Comparison of ENCODE assay signal across 1 mouse cellular context in genomic region chr11:67326536-67326935, GRCm38 (mm10).
TF ChIP-seq lines count a peak whose summit lies in the region.

No protein-coding gene starts in this region.

TF ChIP-seq in CH12.LX, 34 proteins besides CTCF, POLR2A, EP300 and RAD21 (continued from another document):
- TF ChIP-seq USF2 (conservative IDR thresholded peaks at IDR 0.05; ENCODE audit: low read depth, low read length) (no peak), MXI1 (IDR thresholded peaks at IDR 0.05; ENCODE audit: low read depth, low read length) (peak; percentile 64; the same call in 1 of the 2 replicates), TBP (conservative IDR thresholded peaks at IDR 0.05; ENCODE audit: low read depth, low read length) (no peak), MAFK (IDR thresholded peaks at IDR 0.05; ENCODE audit: insufficient replicate concordance, low read length) (peak; percentile 65; the same call in 1 of the 2 replicates), SMC3 (IDR thresholded peaks at IDR 0.05; ENCODE audit: low read depth, low read length) (no peak), TCF12 (IDR thresholded peaks at IDR 0.05; ENCODE audit: low read depth, low read length) (peak; percentile 24; the same call in 1 of the 2 replicates), E2F4 (IDR thresholded peaks at IDR 0.05; ENCODE audit: insufficient replicate concordance, low read depth, low read length) (no peak), JUN (IDR thresholded peaks at IDR 0.05; ENCODE audit: insufficient read depth, low read depth, low read length) (peak; percentile 32; the same call in 1 of the 2 replicates), BHLHE40 (IDR thresholded peaks at IDR 0.05; ENCODE audit: low read depth, low read length) (peak; percentile 62), JUND (conservative IDR thresholded peaks at IDR 0.05; ENCODE audit: low read depth, low read length) (no peak)
TF ChIP-seq in CH12.LX: peak in this region for 11.
